Mouse (Mus musculus): ENCODE data around the gene Col25a1. TPM values are rescaled to one million over a fixed set of nuclear protein-coding genes. Genes with fewer than 3 reads are reported as not detected.

The Col25a1 gene
- polyA plus RNA-seq, 1 experiment from 2014 or later: 6.9 TPM

DNA sequence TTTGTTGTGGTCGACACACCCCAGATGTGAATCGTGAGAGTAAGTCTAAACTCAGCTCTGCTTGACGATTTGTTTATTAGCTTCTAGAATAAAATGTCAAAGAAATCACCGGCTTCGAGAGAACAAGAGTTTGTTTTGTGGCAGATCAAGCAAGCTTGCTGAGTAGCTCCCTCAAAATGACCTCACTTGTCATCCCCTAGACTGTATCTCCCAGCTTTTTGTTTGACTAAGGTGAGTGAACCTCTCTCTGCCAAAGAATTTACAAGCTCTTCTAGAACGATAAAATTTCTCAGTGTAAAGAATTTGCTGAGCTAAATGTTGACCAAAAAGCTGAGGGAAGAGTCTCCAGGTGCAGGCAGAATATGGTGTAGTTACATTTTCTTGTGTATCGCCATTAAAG is 125.3 kb downstream of the Col25a1 start:
- Histone ChIP-seq H3K36me3 (no peaks in the 10 kb centered on the region), H3K9me3 (replicated peaks) (no peaks in the 10 kb centered on the region), H3K27me3 (replicated peaks) (no peaks in the 10 kb centered on the region), H3K4me2 (no peak overlapping the region), H3K27ac (replicated peaks) (no peak overlapping the region), H3K9ac (replicated peaks) (no peak overlapping the region), H3K4me1 (no peaks in the 10 kb centered on the region), H3K4me3 (replicated peaks) (no peak overlapping the region)
- ATAC-seq (ENCODE audit: low FRiP score): no peak
- 90% methylated on average over 7 of the region's 7 CpGs for WGBS

GRCm38 (mm10) chr3:130259670-130260069 is 128.4 kb downstream of the Col25a1 start:
- Histone ChIP-seq H3K9me3 (replicated peaks) (no peaks in the 10 kb centered on the region), H3K4me2 (no peak overlapping the region), H3K4me1 (no peaks in the 10 kb centered on the region), H3K27ac (replicated peaks) (no peak overlapping the region), H3K9ac (replicated peaks) (no peak overlapping the region), H3K27me3 (replicated peaks) (no peaks in the 10 kb centered on the region), H3K36me3 (no peaks in the 10 kb centered on the region), H3K4me3 (replicated peaks) (no peak overlapping the region)
- ATAC-seq (ENCODE audit: low FRiP score): no peak
- 94% methylated on average over 2 of the region's 2 CpGs for WGBS

DNA sequence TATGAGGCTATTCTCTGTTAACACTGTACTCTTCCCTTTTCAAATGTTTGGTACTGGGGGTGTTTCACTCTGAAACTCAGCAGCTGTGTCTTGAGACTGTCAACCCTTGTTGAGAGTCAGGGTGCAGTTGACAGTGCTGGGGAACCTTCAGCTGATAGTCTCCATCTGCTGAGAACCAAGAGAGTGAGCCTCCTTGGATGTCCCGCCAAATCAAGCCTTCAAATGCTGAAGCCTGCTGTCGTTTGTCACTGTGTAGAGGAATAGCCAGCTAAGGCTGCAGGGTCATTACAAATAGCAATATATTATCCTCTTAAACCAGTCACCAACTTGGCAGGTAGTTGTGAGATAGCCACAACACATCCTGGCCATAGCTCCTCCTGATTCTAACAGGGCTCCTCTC is 129.0 kb downstream of the Col25a1 start:
- no peaks in the 10 kb centered on the region for H3K36me3 ChIP-seq
- no peak overlapping the region for H3K4me2 ChIP-seq
- no peak overlapping the region for H3K9ac ChIP-seq (replicated peaks)
- no peaks in the 10 kb centered on the region for H3K9me3 ChIP-seq (replicated peaks)
- H3K27me3 ChIP-seq (replicated peaks): no peaks in the 10 kb centered on the region
- 87% methylated on average over 2 of the region's 2 CpGs for WGBS
- 0 out of 2 replicates have a peak, but pooled peaks cover 4% of the 10 kb centered on the region for H3K4me1 ChIP-seq
- H3K4me3 ChIP-seq (replicated peaks): no peak overlapping the region
- no peak for ATAC-seq (ENCODE audit: low FRiP score)
- no peak overlapping the region for H3K27ac ChIP-seq (replicated peaks)

DNA sequence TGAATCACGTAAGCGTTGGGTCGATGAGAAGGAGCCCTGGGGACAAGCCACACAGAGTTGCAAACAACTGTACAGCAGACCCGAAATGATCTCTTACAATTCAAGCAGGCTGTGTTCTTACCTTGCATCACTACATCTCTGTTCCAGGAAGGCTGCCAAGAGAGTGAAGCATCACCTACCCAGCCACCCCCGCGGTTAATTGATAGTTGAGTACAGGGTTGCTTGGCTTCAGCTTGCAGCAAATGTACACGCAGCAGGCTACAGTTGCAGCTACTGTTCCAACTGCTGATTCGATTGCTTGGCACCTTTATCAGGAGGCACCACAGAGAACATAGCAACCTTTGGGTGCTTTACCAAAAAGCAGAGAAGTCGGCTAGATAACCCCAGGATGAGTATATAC is 133.8 kb downstream of the Col25a1 start:
- ATAC-seq (ENCODE audit: low FRiP score): no peak

GRCm38 (mm10) chr3:130270509-130270908 is 139.2 kb downstream of the Col25a1 start:
- WGBS: 53% methylated on average over 3 of the region's 3 CpGs
- H3K27ac ChIP-seq (replicated peaks): no peak overlapping the region; the same call in 1 of the 2 replicates
- H3K36me3 ChIP-seq: no peaks in the 10 kb centered on the region
- peaks cover 8% of the 10 kb centered on the region; the same call in 1 of the 2 replicates for H3K4me1 ChIP-seq
- no peak for ATAC-seq (ENCODE audit: low FRiP score)
- H3K27me3 ChIP-seq (replicated peaks): no peaks in the 10 kb centered on the region
- no peak overlapping the region for H3K4me2 ChIP-seq
- H3K9me3 ChIP-seq (replicated peaks): no peaks in the 10 kb centered on the region
- no peak overlapping the region for H3K4me3 ChIP-seq (replicated peaks)
- H3K9ac ChIP-seq (replicated peaks): no peak overlapping the region

More for the DNA sequence above, 133.8 kb downstream of the Col25a1 start:
- Histone ChIP-seq H3K27ac (replicated peaks) (no peak overlapping the region), H3K9ac (replicated peaks) (no peak overlapping the region), H3K9me3 (replicated peaks) (no peaks in the 10 kb centered on the region), H3K4me1 (peaks cover 8% of the 10 kb centered on the region; the same call in 1 of the 2 replicates), H3K4me2 (no peak overlapping the region), H3K36me3 (no peaks in the 10 kb centered on the region), H3K27me3 (replicated peaks) (no peaks in the 10 kb centered on the region), H3K4me3 (replicated peaks) (no peak overlapping the region)
- 83% methylated on average over 9 of the region's 9 CpGs for WGBS

DNA sequence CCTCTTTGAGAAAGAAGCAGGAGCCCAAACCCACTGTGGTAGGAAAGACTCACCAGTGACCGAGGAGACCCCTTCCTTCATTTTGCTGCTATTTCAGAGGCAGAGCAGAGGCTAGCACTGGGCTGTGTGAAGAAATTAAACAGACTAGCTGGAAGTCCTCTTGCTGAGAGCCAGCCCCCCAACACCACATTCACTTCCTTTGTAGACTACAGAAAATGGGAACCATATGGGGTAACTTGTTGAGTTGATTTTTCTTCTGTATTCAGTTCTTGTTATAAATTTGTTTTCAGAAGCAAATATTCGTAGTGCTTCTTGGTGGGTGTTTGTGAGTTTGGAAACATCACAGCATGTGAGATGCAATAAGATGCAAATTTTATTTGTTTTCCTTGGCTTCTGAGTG is 142.6 kb downstream of the Col25a1 start:
- H3K9ac ChIP-seq (replicated peaks): no peak overlapping the region
- no peaks in the 10 kb centered on the region for H3K27me3 ChIP-seq (replicated peaks)
- H3K36me3 ChIP-seq: no peaks in the 10 kb centered on the region
- no peak overlapping the region for H3K4me2 ChIP-seq
- WGBS: 77% methylated on average over 2 of the region's 2 CpGs
- H3K4me3 ChIP-seq (replicated peaks): no peak overlapping the region
- H3K4me1 ChIP-seq: peaks cover 21% of the 10 kb centered on the region
- no peak overlapping the region for H3K27ac ChIP-seq (replicated peaks)
- ATAC-seq (ENCODE audit: low FRiP score): no peak
- no peaks in the 10 kb centered on the region for H3K9me3 ChIP-seq (replicated peaks)

GRCm38 (mm10) chr3:130278298-130279050 is 147.2 kb downstream of the Col25a1 start:
- ATAC-seq (ENCODE audit: low FRiP score): 0 out of 2 replicates have a peak, but pooled peaks have one; percentile 65
- WGBS: 41% methylated on average over 10 of the region's 10 CpGs
- H3K4me3 ChIP-seq (replicated peaks): no peak overlapping the region

GRCm38 (mm10) chr3:130283011-130283760 is 151.9 kb downstream of the Col25a1 start:
- H3K27ac ChIP-seq (replicated peaks): peak overlapping the region; percentile 45
- 46% methylated on average over 11 of the region's 11 CpGs for WGBS

More at GRCm38 (mm10) chr3:130278298-130279050, 147.2 kb downstream of the Col25a1 start:
- Histone ChIP-seq H3K36me3 (no peaks in the 10 kb centered on the region), H3K27ac (replicated peaks) (peak overlapping the region; percentile 19; the same call in 1 of the 2 replicates), H3K4me2 (no peak overlapping the region), H3K9me3 (replicated peaks) (no peaks in the 10 kb centered on the region), H3K9ac (replicated peaks) (no peak overlapping the region), H3K27me3 (replicated peaks) (no peaks in the 10 kb centered on the region), H3K4me1 (peaks cover 24% of the 10 kb centered on the region)

DNA sequence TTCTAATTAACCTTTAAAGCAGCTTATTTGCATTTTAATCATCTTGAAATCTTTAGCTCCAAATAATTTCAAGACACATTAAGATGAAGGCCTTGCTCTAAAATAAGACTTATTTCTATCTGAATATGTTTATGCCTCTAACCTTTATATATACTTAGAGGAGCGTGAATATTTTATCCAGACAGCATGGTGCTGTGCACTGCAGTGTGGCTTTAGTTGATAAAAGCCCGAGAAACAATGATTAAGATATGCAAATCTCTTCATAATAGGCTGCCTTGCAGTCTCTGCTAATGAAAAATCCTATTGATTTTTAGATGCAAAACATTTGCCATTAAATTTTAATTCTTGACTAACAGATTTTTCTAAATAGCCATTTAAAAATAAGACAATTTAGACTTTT is 156.8 kb downstream of the Col25a1 start:
- WGBS: 56% methylated on average over 2 of the region's 2 CpGs
- no peak overlapping the region for H3K4me3 ChIP-seq (replicated peaks)
- H3K9ac ChIP-seq (replicated peaks): no peak overlapping the region
- no peaks in the 10 kb centered on the region for H3K36me3 ChIP-seq
- H3K4me2 ChIP-seq: no peak overlapping the region
- peaks cover 13% of the 10 kb centered on the region for H3K4me1 ChIP-seq
- ATAC-seq (ENCODE audit: low FRiP score): no peak
- no peak overlapping the region for H3K27ac ChIP-seq (replicated peaks)
- no peaks in the 10 kb centered on the region for H3K9me3 ChIP-seq (replicated peaks)
- H3K27me3 ChIP-seq (replicated peaks): 0 out of 2 replicates have a peak, but pooled peaks cover 2% of the 10 kb centered on the region

More at GRCm38 (mm10) chr3:130283011-130283760, 151.9 kb downstream of the Col25a1 start:
- Histone ChIP-seq H3K4me2 (no peak overlapping the region), H3K4me3 (replicated peaks) (no peak overlapping the region), H3K9ac (replicated peaks) (no peak overlapping the region), H3K27me3 (replicated peaks) (no peaks in the 10 kb centered on the region), H3K4me1 (peaks cover 24% of the 10 kb centered on the region), H3K9me3 (replicated peaks) (no peaks in the 10 kb centered on the region), H3K36me3 (no peaks in the 10 kb centered on the region)
- no peak for ATAC-seq (ENCODE audit: low FRiP score)

GRCm38 (mm10) chr3:130288756-130289155 is 157.5 kb downstream of the Col25a1 start:
- H3K4me3 ChIP-seq (replicated peaks): no peak overlapping the region
- no peaks in the 10 kb centered on the region for H3K36me3 ChIP-seq
- no peak overlapping the region for H3K4me2 ChIP-seq
- 83% methylated on average over 4 of the region's 4 CpGs for WGBS
- H3K4me1 ChIP-seq: peaks cover 7% of the 10 kb centered on the region; the same call in 1 of the 2 replicates
- no peaks in the 10 kb centered on the region for H3K9me3 ChIP-seq (replicated peaks)
- no peak overlapping the region for H3K27ac ChIP-seq (replicated peaks)
- H3K27me3 ChIP-seq (replicated peaks): 0 out of 2 replicates have a peak, but pooled peaks cover 2% of the 10 kb centered on the region
- no peak overlapping the region for H3K9ac ChIP-seq (replicated peaks)
- no peak for ATAC-seq (ENCODE audit: low FRiP score)

- Histone ChIP-seq H3K27me3 (replicated peaks) (0 out of 2 replicates have a peak, but pooled peaks cover 2% of the 10 kb centered on the region), H3K27ac (replicated peaks) (no peak overlapping the region), H3K9me3 (replicated peaks) (no peaks in the 10 kb centered on the region), H3K9ac (replicated peaks) (no peak overlapping the region), H3K4me2 (no peak overlapping the region), H3K36me3 (no peaks in the 10 kb centered on the region), H3K4me3 (replicated peaks) (no peak overlapping the region), H3K4me1 (peaks cover 4% of the 10 kb centered on the region; the same call in 1 of the 2 replicates)
- 61% methylated on average over 3 of the region's 3 CpGs for WGBS
- no peak for ATAC-seq (ENCODE audit: low FRiP score)
Observed at GRCm38 (mm10) chr3:130289220-130289619, 157.9 kb downstream of the Col25a1 start.

All from neural tube, embryonic 15.5 days (tissue).